Mouse (Mus musculus) midbrain, embryonic 14.5 days (tissue): ENCODE results near the gene Olfr56. TPM values are rescaled to one million over a fixed set of nuclear protein-coding genes. Genes with fewer than 3 reads are reported as not detected.
"Not testable (repeated sequence)": the region's sequence is repeated elsewhere in the genome, so short reads cannot be mapped to it uniquely, and the experiment has no call there.

Experiments used
- ATAC-seq: fragments of 200-750 bp; cut with Nextera tagmentation; 2 replicates; pipeline ENCODE4 v1.8.0; 2017; ENCODE audit warnings: moderate number of reproducible peaks, moderate library complexity; ENCODE audit not compliant: low FRiP score, low TSS enrichment
- DNase-seq: peaks from one replicate; pipeline ENCODE4 v3.0.0-alpha.2; 2015
- H3K27ac ChIP-seq: fragments of 300-500 bp; sonication (generic); replicated peaks from 2 replicates; pipeline ENCODE4 v1.5.1; 2014; ENCODE audit warnings: mild to moderate bottlenecking, low read depth, low read length, moderate library complexity
- H3K27me3 ChIP-seq: fragments of 300-500 bp; sonication (generic); 2 replicates; pipeline ENCODE4 v1.6.1; 2014; ENCODE audit warnings: low read length, control low read depth, mixed read lengths; ENCODE audit not compliant: control insufficient read depth, insufficient read depth
- H3K36me3 ChIP-seq: fragments of 300-500 bp; sonication (generic); 2 replicates; pipeline ENCODE4 v1.6.1; 2014; ENCODE audit warnings: low read length, control low read depth; ENCODE audit not compliant: control insufficient read depth, insufficient read depth
- H3K4me1 ChIP-seq: fragments of 300-500 bp; sonication (generic); 2 replicates; pipeline ENCODE4 v1.6.1; 2014; ENCODE audit warnings: mild to moderate bottlenecking, antibody characterized with exemption, low read length, control low read depth; ENCODE audit not compliant: control insufficient read depth, insufficient read depth
- H3K4me2 ChIP-seq: fragments of 300-500 bp; sonication (generic); 2 replicates; pipeline ENCODE4 v1.6.1; 2014; ENCODE audit warnings: mild to moderate bottlenecking, low read length, moderate library complexity
- H3K4me3 ChIP-seq: fragments of 300-500 bp; sonication (generic); replicated peaks from 2 replicates; pipeline ENCODE4 v1.5.1; 2014; ENCODE audit warnings: low read depth, low read length
- H3K9ac ChIP-seq: fragments of 300-500 bp; sonication (generic); replicated peaks from 2 replicates; pipeline ENCODE4 v1.6.1; 2014; ENCODE audit warnings: mild to moderate bottlenecking, low read length, moderate library complexity
- H3K9me3 ChIP-seq: fragments of 300-500 bp; sonication (generic); 2 replicates; pipeline ENCODE4 v1.6.1; 2016; ENCODE audit warnings: low read length, control low read depth, mixed read lengths; ENCODE audit not compliant: control insufficient read depth
- WGBS: fragments of 180-500 bp; shearing (Covaris S2); extraction: QIAGEN DNeasy Blood & Tissue Kit; methylation state at CpG from one replicate; pipeline ENCODE4 v1.1.7; 2014; 5-methylcytosine and 5-hydroxymethylcytosine counted together
- polyA plus RNA-seq: library from polyadenylated mRNA; unstranded; fragments of >200 nt; fragmentation: Nextera tagmentation; extraction: Ambion mirVana; gene quantifications from 2 replicates; pipeline ENCODE4 v1.2.1, GENCODE M21; 2014

The Olfr56 gene
- polyA plus RNA-seq = not detected in 2 replicates

DNA sequence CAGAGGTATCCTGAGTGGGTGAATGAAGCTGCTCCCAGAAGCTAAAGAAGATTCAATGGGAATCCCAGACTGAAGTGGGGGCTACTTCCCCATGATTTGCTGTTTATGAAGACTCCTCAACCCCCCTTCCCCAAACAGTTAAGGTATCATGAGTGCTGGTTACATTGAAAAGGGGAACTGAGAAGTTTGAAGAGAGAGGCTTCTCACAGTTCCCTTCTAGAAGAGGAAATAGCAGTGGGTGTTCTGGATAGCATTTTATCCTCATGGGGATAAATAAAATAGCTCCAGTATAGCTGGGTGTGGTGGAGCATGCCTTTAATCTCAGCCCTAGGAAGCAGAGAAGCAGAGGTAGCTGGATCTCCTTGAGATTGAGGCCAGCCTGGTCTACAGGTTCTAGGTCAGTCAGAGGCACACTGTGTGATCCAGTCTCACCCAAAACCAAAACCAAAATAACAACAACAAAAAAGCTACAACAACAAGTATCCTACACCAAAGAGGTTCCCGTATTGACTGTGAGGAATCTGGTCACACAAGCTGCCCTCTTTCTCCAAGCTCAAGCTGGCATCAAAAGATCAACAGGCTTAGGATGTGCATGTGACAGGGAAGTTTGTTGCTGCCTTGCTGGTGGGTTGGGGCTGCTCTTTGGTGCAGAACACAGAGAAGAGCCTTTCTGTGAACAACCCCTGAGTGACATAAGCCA is at the start of gene Olfr56:
TSS of gene Olfr56 (plus strand) at position 650 of the 700 bp plus-strand sequence.
- H3K4me2 ChIP-seq, H3K27me3 ChIP-seq, H3K9ac ChIP-seq, H3K9me3 ChIP-seq, H3K36me3 ChIP-seq, ATAC-seq, H3K27ac ChIP-seq, DNase-seq, H3K4me3 ChIP-seq, H3K4me1 ChIP-seq: not testable (repeated sequence)
- WGBS = no CpG with 5 or more reads among the region's 1 CpGs

DNA sequence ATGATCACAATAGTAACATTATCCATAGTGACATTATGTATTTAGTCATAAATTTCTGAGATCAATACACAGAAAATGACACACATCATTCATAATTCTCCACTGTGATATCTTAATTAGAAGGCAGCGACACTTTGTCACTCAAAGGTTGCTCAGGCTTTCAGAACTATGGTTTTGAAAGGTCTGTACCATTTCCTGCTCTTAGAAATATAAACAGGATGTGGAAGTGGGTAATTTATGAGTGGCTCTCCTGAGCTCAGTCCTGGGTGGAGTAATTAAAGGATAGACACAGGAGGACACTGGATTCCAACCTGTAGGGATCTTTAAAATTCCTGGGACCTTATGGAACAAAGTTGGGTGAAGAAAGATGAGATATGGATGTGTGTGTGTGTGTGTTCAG is 45.3 kb upstream of the Olfr56 start:
- ATAC-seq, H3K9me3 ChIP-seq, H3K4me1 ChIP-seq, H3K4me2 ChIP-seq, H3K27me3 ChIP-seq, DNase-seq, H3K9ac ChIP-seq, H3K4me3 ChIP-seq, H3K27ac ChIP-seq, H3K36me3 ChIP-seq: not testable (repeated sequence)
- 84% methylated on average over 1 of the region's 1 CpGs for WGBS

DNA sequence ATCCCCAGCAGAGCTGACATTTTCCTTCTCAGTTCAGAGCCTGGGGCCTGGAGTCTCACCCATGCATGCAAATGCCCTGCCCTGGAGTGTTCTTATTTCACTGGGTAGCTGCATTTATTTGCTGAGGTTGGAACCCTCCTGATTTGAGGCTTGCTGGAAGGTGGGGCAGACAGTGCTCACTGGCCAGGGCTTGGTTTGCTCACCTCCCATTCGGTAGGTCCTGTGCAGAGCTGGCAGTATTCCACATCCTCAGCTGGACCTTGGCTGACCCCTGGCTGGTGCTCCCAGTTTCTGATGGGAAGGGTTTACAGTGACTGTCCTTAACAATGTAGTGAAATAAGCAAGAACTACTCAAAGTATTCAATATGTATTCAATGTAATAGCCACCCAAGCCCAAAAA is 44.8 kb upstream of the Olfr56 start:
- not testable (repeated sequence) for H3K4me2 ChIP-seq, H3K4me1 ChIP-seq, DNase-seq, H3K9ac ChIP-seq, H3K36me3 ChIP-seq, H3K27me3 ChIP-seq, H3K9me3 ChIP-seq, ATAC-seq, H3K4me3 ChIP-seq, H3K27ac ChIP-seq
- 78% methylated on average over 1 of the region's 1 CpGs for WGBS

- not testable (repeated sequence) for H3K9ac ChIP-seq, H3K9me3 ChIP-seq, H3K4me3 ChIP-seq, H3K36me3 ChIP-seq, H3K4me1 ChIP-seq, H3K4me2 ChIP-seq, H3K27me3 ChIP-seq, H3K27ac ChIP-seq, ATAC-seq, DNase-seq
- no CpG with 5 or more reads among the region's 3 CpGs for WGBS
Measured at GRCm38 (mm10) chr11:48935291-48935690, 43.4 kb upstream of the Olfr56 start.

DNA sequence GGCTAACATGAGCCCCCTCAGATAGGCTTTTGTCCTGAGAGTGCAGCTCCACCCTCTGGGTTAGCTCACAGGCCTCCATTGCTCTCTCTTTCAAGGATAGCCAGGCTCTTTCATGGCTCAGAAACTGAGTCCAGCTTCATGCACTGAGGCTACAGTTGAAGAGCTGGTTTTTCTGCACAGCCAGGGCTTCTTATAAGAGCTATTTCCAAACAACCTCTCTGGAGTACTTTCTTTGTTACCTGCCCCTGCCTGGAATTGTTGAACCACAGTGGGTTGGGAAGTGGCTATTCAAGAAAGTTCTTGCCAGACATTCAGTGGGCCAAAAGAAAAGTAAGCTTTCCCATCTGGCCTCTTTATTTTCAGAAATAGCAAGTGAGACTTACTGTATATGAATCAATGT is 39.4 kb upstream of the Olfr56 start:
- not testable (repeated sequence) for H3K9ac ChIP-seq, DNase-seq, H3K27ac ChIP-seq, H3K9me3 ChIP-seq, H3K4me1 ChIP-seq, H3K4me3 ChIP-seq, H3K4me2 ChIP-seq, H3K36me3 ChIP-seq, H3K27me3 ChIP-seq, ATAC-seq

DNA sequence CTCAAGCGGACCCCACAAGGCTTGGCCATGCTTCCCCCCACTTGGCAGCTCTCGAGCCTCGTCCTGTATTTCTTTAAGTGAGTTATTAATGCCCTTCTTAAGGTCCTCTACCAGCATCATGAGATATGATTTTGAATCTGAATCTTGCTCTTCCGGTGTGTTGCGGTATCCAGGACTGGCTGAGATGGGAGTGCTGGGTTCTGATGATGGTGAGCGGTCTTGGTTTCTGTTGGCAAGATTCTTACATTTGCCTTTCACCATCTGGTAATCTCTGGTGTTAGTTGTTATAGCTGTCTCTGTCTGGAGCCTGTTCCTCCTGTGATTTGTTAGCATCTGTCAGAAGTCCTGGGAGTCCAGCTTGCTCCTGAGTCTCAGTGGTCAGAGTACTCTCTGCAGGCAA is 32.6 kb upstream of the Olfr56 start, which contains the start of gene Psme2b:
TSS of gene Psme2b (minus strand) at position 101 of the 400 bp plus-strand sequence.
- not testable (repeated sequence) for DNase-seq, ATAC-seq, H3K4me3 ChIP-seq, H3K4me2 ChIP-seq, H3K4me1 ChIP-seq, H3K9me3 ChIP-seq, H3K27me3 ChIP-seq, H3K27ac ChIP-seq, H3K36me3 ChIP-seq, H3K9ac ChIP-seq
- whole genome bisulfite sequencing = 97% methylated on average over 6 of the region's 6 CpGs

GRCm38 (mm10) chr11:48974686-48975085 is 4.0 kb upstream of the Olfr56 start:
- H3K9ac ChIP-seq, H3K9me3 ChIP-seq, H3K4me3 ChIP-seq, H3K27me3 ChIP-seq, ATAC-seq, H3K4me2 ChIP-seq, H3K27ac ChIP-seq, DNase-seq, H3K4me1 ChIP-seq, H3K36me3 ChIP-seq: not testable (repeated sequence)
- WGBS = no CpG with 5 or more reads among the region's 1 CpGs

DNA sequence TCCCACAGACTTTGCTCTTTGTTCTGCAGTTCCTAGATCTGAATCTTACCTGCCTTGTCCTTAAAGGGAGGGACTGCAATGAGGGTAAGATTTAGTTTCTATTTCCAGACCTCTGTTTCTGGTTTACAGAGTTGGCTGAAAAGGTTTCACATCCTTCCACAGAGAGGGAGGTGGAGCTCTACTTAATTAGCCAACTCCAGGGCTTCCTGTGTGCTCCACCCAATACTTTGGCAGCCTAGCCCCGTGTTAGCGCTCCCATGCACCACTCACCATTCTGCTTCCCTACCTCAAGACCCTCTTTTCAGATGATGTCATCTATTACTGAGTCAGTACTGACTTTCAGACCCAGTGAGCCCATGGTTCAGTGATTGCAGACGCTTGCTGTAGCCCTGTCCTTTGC is 562 bp downstream of the Olfr56 start, which contains the start of gene 9930111J21Rik1:
TSS of gene 9930111J21Rik1 (minus strand) at position 148 of the 400 bp plus-strand sequence.
- H3K9ac ChIP-seq, H3K27me3 ChIP-seq, H3K27ac ChIP-seq, H3K4me3 ChIP-seq, H3K4me1 ChIP-seq, DNase-seq, H3K4me2 ChIP-seq, H3K36me3 ChIP-seq, H3K9me3 ChIP-seq, ATAC-seq: not testable (repeated sequence)
- no CpG with 5 or more reads among the region's 3 CpGs for WGBS

GRCm38 (mm10) chr11:48980052-48980451 is 1.4 kb downstream of the Olfr56 start:
- no CpG with 5 or more reads among the region's 5 CpGs for WGBS
- H3K36me3 ChIP-seq, H3K4me1 ChIP-seq, DNase-seq, H3K9me3 ChIP-seq, H3K27me3 ChIP-seq, H3K4me2 ChIP-seq, H3K9ac ChIP-seq, H3K27ac ChIP-seq, H3K4me3 ChIP-seq, ATAC-seq: not testable (repeated sequence)
